Mouse (Mus musculus): ENCODE data around the gene Pank4. TPM values are rescaled to one million over a fixed set of nuclear protein-coding genes. Genes with fewer than 3 reads are reported as not detected.

The Pank4 gene
- polyA plus RNA-seq, 1 experiment = 16.7 TPM

- H3K4me1 ChIP-seq (ENCODE audit: control insufficient read depth, insufficient read depth, low read length) = no peaks in the 10 kb centered on the region
- H3K36me3 ChIP-seq (ENCODE audit: control insufficient read depth, insufficient read depth, low read length) = no peaks in the 10 kb centered on the region
- H3K4me3 ChIP-seq (ENCODE audit: control insufficient read depth, low read depth, low read length) = no peak overlapping the region
These were observed 54.8 kb downstream of the Pank4 start for GRCm38 (mm10) chr4:155018601-155019335.

GRCm38 (mm10) chr4:155019336-155019847 lies 55.5 kb downstream of the Pank4 start:
- H3K4me3 ChIP-seq (ENCODE audit: control insufficient read depth, low read depth, low read length) = no peak overlapping the region

More at GRCm38 (mm10) chr4:155018601-155019335, 54.8 kb downstream of the Pank4 start:
- TF ChIP-seq POLR2A (IDR thresholded peaks at IDR 0.05; ENCODE audit: control insufficient read depth, low read depth, low read length) (no peak), CTCF (IDR thresholded peaks at IDR 0.05; ENCODE audit: control insufficient read depth, insufficient read depth, insufficient replicate concordance, low read depth, low read length) (no peak)
- Histone ChIP-seq H3K27me3 (ENCODE audit: control insufficient read depth, insufficient read depth, low read length) (no peaks in the 10 kb centered on the region), H3K27ac (ENCODE audit: control insufficient read depth, insufficient read depth, low read depth, low read length) (no peak overlapping the region)

GRCm38 (mm10) chr4:155020141-155020540 lies 56.2 kb downstream of the Pank4 start:
- Histone ChIP-seq H3K4me1 (ENCODE audit: control insufficient read depth, insufficient read depth, low read length) (no peaks in the 10 kb centered on the region), H3K27ac (ENCODE audit: control insufficient read depth, insufficient read depth, low read depth, low read length) (no peak overlapping the region), H3K27me3 (ENCODE audit: control insufficient read depth, insufficient read depth, low read length) (no peaks in the 10 kb centered on the region), H3K36me3 (ENCODE audit: control insufficient read depth, insufficient read depth, low read length) (no peaks in the 10 kb centered on the region), H3K4me3 (ENCODE audit: control insufficient read depth, low read depth, low read length) (no peak overlapping the region)
- no peak for TF ChIP-seq POLR2A (IDR thresholded peaks at IDR 0.05; ENCODE audit: control insufficient read depth, low read depth, low read length)
- TF ChIP-seq CTCF (IDR thresholded peaks at IDR 0.05; ENCODE audit: control insufficient read depth, insufficient read depth, insufficient replicate concordance, low read depth, low read length) = no peak

More at GRCm38 (mm10) chr4:155019336-155019847, 55.5 kb downstream of the Pank4 start:
- Histone ChIP-seq H3K36me3 (ENCODE audit: control insufficient read depth, insufficient read depth, low read length) (no peaks in the 10 kb centered on the region), H3K27me3 (ENCODE audit: control insufficient read depth, insufficient read depth, low read length) (no peaks in the 10 kb centered on the region), H3K4me1 (ENCODE audit: control insufficient read depth, insufficient read depth, low read length) (no peaks in the 10 kb centered on the region), H3K27ac (ENCODE audit: control insufficient read depth, insufficient read depth, low read depth, low read length) (no peak overlapping the region)
- no peak for TF ChIP-seq CTCF (IDR thresholded peaks at IDR 0.05; ENCODE audit: control insufficient read depth, insufficient read depth, insufficient replicate concordance, low read depth, low read length)

GRCm38 (mm10) chr4:155020813-155021212 lies 56.9 kb downstream of the Pank4 start:
- TF ChIP-seq CTCF (IDR thresholded peaks at IDR 0.05; ENCODE audit: control insufficient read depth, insufficient read depth, insufficient replicate concordance, low read depth, low read length) (no peak), POLR2A (IDR thresholded peaks at IDR 0.05; ENCODE audit: control insufficient read depth, low read depth, low read length) (no peak)
- Histone ChIP-seq H3K27me3 (ENCODE audit: control insufficient read depth, insufficient read depth, low read length) (no peaks in the 10 kb centered on the region), H3K36me3 (ENCODE audit: control insufficient read depth, insufficient read depth, low read length) (no peaks in the 10 kb centered on the region), H3K4me3 (ENCODE audit: control insufficient read depth, low read depth, low read length) (no peak overlapping the region), H3K4me1 (ENCODE audit: control insufficient read depth, insufficient read depth, low read length) (no peaks in the 10 kb centered on the region), H3K27ac (ENCODE audit: control insufficient read depth, insufficient read depth, low read depth, low read length) (no peak overlapping the region)

- Histone ChIP-seq H3K27ac (ENCODE audit: control insufficient read depth, insufficient read depth, low read depth, low read length) (no peak overlapping the region), H3K4me1 (ENCODE audit: control insufficient read depth, insufficient read depth, low read length) (no peaks in the 10 kb centered on the region), H3K4me3 (ENCODE audit: control insufficient read depth, low read depth, low read length) (no peak overlapping the region), H3K27me3 (ENCODE audit: control insufficient read depth, insufficient read depth, low read length) (no peaks in the 10 kb centered on the region), H3K36me3 (ENCODE audit: control insufficient read depth, insufficient read depth, low read length) (no peaks in the 10 kb centered on the region)
- TF ChIP-seq POLR2A (IDR thresholded peaks at IDR 0.05; ENCODE audit: control insufficient read depth, low read depth, low read length) (no peak), CTCF (IDR thresholded peaks at IDR 0.05; ENCODE audit: control insufficient read depth, insufficient read depth, insufficient replicate concordance, low read depth, low read length) (no peak)
These were observed 58.4 kb downstream of the Pank4 start for GRCm38 (mm10) chr4:155022228-155022855.

GRCm38 (mm10) chr4:155024170-155025010 lies 60.5 kb downstream of the Pank4 start:
- TF ChIP-seq POLR2A (IDR thresholded peaks at IDR 0.05; ENCODE audit: control insufficient read depth, low read depth, low read length) = no peak
- no peak for TF ChIP-seq CTCF (IDR thresholded peaks at IDR 0.05; ENCODE audit: control insufficient read depth, insufficient read depth, insufficient replicate concordance, low read depth, low read length)
- Histone ChIP-seq H3K36me3 (ENCODE audit: control insufficient read depth, insufficient read depth, low read length) (no peaks in the 10 kb centered on the region), H3K27ac (ENCODE audit: control insufficient read depth, insufficient read depth, low read depth, low read length) (no peak overlapping the region)

More at GRCm38 (mm10) chr4:155024170-155025010, 60.5 kb downstream of the Pank4 start:
- Histone ChIP-seq H3K27me3 (ENCODE audit: control insufficient read depth, insufficient read depth, low read length) (no peaks in the 10 kb centered on the region), H3K4me3 (ENCODE audit: control insufficient read depth, low read depth, low read length) (no peak overlapping the region), H3K4me1 (ENCODE audit: control insufficient read depth, insufficient read depth, low read length) (no peaks in the 10 kb centered on the region)

Other genes with a start within 250 kb of the Pank4 start
- gene Ttc34, start 126.7 kb upstream of the Pank4 start, polyA plus RNA-seq (2012; rRNA removed) = 19.9 and 27.8 TPM in 2 replicates
- 111 and 124 TPM in 2 replicates for gene Mmel1, start 94.5 kb upstream of the Pank4 start, polyA plus RNA-seq (2012; rRNA removed)
- 1.6 and 1.7 TPM in 2 replicates for gene Fam213b, start 65.0 kb upstream of the Pank4 start, polyA plus RNA-seq (2012; rRNA removed)
- 0.70 and 1.0 TPM in 2 replicates for gene Tnfrsf14, start 35.6 kb upstream of the Pank4 start, polyA plus RNA-seq (2012; rRNA removed)
- 0.57 and 0.65 TPM in 2 replicates for gene Hes5, start 3.2 kb upstream of the Pank4 start, polyA plus RNA-seq (2012; rRNA removed)
- gene Plch2, start 92.7 kb downstream of the Pank4 start, polyA plus RNA-seq (2012; rRNA removed) = 1.9 and 3.4 TPM in 2 replicates
- gene Pex10, start 102.9 kb downstream of the Pank4 start, polyA plus RNA-seq (2012; rRNA removed) = 3.1 and 3.5 TPM in 2 replicates
- 59.5 and 64.6 TPM in 2 replicates for gene Rer1, start 122.3 kb downstream of the Pank4 start, polyA plus RNA-seq (2012; rRNA removed)
- gene Morn1, start 122.5 kb downstream of the Pank4 start, polyA plus RNA-seq (2012; rRNA removed) = 44.0 and 47.5 TPM in 2 replicates